Mouse (Mus musculus): Measurements from ENCODE around the gene Chst15.

Chst15 gene

DNA sequence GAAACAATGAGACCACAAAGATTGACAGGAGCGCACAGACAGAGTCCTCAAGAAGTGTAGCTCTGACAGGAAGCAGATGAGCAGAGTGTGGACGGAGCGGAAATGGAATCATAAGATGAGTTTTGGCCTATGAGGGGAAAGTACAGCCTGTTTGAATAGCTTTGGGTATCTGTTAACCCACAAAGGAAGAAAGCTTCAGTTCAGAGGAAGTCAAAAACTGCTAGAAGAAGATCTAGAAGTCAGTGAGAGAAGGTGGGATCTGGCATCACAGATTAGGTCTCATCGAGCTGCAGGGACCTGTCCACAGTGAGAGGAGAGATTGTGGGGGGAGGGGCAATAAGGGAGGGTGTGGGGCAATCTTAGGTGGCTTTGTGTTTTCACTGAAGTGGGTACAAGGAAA, 18.3 kb upstream of the Chst15 start:
- DNase-seq = no peak

DNA sequence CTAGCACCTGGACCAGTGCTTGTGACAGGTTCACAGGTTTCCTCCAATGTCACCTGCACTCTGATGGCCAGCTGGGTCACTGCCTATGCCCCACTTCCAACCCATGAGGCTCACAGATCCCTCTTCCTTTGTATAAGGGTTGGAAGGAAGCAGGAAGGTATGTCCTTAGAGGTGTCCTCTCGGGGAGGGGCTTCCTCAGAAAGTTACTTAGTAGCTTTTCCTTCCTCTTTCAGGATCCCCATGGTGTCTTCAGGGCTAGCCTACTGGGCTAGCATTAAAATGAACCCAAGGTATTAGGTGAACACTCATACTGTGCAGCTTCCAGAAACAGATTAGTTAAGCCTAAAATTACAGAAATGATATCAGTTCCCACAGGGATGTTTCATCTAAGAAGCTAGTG, 16.1 kb upstream of the Chst15 start:
- DNase-seq = no peak

DNA sequence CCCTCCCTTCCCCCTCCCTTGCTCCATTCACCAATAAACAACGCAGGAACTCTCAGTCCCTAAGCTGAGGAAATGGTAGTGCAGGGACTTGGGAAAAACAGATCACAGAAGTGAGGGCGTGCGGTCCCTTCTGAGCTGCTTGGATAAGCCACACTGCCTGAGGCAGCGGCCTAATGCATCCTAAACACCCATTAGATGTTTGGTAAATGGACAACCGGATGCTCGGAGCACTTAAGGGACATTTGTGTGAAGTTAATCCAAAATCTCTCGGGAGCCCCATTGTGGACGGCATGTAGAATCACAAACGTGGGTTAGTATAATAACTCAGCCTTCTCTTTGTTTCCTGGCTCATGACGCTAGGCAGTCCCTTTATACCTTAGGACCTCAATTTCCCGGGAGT, 15.1 kb upstream of the Chst15 start:
- DNase-seq = no peak

DNA sequence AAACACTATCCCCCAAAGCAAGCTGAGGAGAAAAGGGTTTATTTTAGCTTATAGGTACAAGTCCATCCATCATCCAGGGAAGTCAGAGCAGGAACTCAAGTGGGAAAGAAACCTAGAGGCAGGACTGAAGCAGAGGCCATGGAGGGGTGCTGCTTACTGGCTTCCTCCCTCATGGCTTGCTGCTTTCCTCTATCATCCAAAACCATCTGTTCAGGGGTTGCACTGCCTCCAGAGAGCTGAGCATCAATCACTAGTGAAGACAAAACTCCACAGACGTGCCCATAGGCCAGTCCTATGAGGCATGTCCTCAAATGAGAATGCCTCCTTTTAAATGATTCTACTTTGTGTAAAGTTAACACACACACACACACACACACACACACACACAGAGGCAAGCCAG, 13.2 kb upstream of the Chst15 start:
- no peak for DNase-seq

DNA sequence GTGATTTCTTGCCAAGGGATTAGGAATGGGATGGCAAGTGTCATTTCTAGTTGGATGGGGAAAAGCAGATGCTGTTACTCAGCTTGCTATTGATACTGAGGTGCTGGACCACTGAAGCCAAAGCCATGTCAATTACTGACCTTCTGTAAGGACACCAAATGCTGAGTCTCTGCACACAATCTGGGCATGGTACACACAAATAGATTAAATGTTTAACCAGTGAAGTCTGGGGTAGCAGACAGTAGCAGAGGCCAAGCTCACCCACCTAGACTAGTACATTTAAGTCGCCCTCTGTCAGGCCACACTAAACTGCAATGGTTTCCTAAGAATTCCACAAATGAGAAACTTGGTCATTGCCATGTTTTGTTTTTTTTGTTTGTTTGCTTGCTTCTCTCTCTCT, 11.6 kb upstream of the Chst15 start:
- DNase-seq = no peak

DNA sequence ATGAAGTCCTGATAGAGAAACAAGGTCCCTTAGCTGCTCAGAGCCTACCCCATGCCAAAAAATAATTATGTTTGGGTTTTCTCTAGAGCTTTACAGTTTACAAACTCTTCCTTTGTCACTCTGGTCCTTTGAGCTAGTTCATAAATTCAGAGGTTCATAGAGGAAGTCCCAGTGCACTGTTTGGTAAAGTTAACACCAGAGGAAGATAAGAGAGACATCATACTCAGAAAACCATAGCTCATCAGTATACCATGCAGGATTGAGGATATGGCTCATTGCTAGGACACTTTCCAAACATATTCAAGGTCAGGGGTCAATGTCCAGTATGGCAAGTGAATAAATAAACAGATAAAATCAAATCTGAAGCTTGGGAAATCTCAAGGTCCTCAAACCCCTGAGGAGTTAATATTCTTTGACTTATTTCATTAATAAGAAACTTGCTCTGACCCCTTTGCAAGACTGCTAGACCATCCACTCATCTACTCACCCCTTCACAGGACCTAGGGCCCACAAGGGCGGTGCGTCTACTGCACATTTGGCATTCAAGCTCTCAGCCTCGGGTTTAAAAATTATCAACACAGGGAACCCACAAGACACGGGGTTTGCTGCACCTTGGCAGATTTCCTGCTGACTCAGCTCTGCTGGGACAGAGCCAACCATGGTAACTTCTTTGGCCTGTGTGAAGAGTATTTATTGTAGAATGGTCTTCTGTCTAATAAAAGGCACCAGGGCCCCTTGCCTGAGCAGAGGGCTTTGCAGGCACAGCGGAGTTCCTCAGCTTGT, 8.7 kb upstream of the Chst15 start:
- DNase-seq = peak; percentile 92 to 94

DNA sequence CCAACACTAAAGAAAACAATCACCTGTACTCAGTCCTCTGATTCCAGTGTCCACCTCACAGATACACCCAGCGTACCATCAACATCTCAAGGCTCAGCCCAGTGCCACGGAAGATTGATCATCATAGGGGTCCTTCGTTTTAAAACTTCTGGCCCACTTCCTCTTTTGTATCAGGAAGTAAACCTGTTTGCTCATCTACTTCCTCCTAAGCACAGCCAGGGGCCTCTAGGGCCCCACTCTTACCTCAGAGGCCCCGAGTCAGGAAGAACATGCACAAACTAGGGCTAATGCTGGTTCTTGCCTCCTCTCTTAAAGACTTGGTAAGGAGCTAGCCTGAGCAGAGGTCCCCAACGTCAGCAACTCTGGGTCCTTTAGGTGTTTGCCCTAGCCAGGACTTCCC, 6.4 kb upstream of the Chst15 start:
- DNase-seq = no peak

DNA sequence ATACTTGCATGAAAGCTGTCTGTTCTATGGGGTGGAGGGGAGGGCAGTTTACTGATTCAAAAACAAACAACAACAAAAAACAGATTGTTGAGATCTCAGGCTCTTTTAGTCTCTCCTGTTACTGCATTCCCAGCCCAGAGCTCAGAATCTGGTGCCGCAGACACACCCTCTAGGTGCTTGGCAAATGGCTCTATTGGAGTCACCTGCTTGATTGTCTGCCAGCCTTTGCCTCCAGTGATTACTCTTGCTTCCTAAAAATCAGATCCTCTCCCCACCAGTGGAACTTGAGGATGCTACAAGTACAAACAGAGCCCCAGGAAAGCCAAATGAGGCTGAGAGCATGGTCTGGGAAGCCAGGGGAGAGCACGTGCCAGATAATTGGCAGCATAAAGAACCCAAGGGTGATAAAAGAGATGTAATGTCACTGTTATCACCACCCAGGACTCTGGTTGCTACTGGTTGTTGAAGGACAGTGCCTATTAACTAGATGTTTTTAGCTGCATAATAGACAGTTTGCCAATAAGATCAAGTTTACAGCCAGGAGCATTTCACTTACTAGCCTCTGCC, 4.4 kb upstream of the Chst15 start:
- no peak for DNase-seq

DNA sequence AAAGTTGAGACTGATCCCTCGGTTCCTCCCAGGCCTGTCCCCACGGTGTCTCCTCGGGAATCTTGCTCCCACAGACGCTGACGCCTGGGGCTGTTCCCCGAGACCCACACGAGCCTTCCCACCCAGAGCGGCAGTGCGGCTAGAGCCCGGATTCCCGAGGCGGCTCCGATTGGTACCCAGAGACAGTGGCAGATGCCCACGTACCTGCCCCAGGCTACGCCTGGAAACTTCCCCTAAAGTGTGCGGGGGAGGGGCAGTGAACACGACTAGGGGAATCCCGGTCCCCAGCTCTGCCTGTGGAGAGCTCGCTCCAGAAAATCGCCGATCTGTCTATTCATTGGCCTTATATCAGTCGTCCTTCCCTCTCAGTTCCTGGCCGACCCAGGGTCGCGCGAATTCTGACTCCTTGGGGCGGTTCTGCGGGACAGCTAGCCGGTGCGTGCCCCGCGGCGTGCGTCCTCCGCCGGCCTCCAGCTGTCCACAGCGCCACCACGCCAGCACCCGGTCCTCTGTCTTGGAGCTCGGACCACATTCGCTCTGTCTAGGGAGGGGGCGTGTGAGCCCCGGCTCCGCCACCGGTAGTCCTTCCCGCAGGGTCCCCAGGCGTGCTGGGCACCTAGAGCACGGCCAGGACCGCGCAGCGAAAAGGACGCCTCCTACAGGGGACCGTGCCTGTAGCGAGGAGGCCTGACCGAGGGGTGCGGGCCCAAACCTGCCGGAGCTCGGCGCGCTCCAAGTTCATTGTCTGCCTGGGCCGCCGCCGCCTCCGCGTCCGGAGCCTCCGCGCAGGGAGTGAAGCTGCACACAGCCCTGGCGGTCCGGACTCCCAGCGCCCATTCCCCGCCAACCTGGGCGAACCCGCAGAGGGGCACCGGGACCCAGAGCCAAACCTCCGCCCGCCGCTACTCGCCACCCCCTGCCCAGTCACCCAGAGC, 660 bp downstream of the Chst15 start:
- DNase-seq = peak; percentile 71 to 81

DNA sequence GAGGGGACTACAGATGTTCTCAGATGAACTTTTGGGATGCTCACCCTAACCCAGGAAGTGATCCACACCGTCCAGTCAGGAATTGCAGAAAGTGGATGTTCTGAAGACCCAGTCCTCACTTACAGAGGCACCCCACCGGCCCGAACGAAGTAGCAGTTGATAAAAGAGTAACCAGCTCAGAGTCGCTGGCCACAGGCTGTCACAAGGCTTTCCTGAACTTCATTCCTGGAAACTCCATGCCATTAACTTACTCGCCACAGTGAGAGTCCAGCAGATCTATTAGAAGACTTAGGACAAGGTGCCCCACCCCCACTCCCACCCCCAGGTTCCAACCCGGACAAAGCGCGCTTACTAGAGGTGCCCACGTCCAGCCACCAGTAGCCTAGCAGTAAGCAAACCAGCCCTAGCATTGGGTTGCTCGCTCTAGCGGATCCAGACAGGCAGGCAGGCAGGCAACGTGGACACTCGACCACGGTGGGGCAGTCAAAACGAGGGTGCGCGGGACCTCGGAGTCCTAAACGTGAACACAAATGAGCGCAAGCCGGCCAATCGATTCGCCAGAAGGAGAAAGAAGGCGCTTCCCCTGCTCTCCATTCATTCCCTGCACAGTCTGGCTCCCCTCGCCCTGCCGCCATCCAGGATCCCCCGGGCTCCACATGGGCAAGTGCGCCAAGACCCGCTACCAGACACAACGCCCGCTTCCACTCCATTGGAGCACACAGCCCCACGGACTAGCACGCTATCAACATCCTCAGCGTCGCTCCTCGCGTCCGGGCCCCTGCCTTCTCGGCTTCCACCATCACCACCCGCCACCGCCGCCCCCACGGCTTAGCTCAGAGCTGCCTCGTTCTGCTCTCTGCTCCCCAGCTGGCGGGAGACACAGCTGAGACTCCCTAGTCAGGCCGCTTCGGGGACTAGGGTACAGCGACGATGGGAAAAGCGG, 1.6 kb downstream of the Chst15 start:
- peak; percentile 79 to 91 for DNase-seq

DNA sequence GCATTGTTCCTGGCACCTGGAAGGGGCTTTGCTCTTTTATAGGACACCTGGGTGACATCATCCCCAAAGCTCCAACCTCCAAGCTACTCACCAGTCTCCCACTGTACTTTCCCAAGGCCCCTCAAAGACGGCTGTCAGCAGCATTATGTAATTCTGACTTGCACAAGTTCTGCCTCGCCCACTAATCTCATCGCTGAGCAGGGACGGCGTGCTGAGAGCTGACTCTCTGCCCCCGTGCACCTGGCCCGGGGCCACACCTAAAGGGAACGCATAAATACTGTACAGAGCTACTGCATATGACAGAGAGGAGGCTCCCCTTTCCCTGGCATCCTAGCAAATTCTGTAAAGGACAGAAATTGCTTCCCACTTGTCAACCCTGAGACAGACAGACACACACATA, 4.6 kb downstream of the Chst15 start:
- peak; percentile 15 to 76 for DNase-seq

DNA sequence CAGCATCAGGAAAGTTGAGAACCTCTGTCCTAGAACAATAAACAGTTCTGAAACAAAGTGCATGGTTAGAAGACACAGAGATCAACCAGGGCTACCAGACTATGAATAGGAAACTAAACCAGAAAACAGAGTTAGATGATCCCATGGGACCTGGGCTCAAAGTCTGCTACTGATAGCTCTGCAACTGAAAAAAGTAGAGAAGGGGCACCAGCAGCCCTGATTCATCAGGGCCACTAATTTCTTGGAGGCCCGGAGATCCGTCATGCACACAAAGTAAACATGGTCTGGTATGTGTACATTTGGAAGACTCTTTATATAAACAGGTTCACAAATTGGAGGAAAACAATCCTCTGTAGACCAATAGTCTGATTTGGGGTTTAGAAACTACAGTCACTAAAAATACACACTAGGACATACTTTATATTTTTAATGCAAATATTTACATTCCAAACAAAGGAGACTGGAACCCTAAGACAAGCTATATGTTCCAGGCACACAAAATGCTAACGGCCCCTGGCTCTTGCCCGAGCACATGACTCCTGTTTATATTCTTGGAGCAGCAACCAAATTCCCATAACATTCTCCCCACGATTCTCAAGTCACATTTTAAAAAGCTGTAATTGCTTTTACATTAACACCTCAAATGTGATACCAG, 8.4 kb downstream of the Chst15 start:
- DNase-seq = no peak

DNA sequence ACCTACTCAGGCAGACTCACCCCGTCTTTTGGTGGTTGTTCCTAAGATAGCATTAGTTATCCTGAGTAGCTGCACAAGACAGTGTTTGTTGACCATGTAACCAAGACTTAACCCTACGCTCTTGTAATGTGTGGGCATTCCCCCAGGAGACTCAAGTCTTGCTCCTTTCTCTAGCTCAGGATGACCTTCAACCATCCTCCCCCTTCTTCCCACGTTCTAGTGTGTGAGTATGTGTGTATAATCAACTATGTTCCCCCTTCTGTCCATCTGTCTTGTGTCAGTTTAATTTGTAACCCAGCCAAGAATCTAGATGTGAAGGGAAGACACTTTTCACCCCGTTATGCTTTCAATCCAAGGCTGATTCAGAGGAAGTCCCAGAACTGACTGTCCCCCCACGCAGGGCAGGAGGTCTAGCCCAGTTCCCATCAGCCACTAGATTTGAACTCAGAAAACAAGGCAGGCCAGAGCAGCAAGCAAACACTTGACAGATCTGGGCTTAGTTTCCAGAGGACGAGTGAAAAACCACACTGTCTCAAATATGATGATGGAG, 9.2 kb downstream of the Chst15 start:
- peak; percentile 38 to 75 for DNase-seq

DNA sequence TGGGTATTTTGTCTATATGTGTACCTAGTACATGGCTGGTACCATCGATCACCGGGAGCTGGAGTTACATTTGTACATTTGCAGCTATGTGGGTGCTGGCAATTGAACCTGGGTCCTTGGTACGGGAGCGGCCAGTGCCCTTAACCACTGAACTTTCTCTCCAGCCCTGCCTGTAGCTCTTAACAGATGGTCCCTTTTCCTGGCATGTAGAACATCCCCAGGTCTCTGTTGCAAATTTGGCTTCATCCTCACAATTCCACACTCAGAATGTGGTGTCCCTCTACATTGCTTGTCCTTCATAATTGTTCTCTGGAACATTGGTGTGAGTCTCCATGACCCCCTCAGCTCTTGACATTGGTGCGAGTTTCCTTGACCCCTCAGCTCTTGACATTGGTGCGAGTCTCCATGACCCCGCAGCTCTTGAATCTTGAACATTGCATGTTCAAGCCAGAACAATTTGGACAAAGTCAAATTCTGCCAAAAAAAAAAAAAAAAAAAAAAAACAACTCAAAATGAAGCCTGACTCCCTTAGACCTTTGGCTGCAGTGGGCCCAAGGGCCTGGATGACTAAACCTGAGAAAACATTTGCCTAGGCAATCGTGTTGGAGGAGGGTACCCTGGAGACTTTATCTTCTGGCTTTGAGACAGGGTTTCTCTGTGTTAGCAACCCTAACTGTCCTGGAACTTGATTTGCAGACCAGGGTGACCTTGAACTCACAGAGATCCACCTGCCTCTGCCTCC, 10.2 kb downstream of the Chst15 start:
- DNase-seq = no peak

DNA sequence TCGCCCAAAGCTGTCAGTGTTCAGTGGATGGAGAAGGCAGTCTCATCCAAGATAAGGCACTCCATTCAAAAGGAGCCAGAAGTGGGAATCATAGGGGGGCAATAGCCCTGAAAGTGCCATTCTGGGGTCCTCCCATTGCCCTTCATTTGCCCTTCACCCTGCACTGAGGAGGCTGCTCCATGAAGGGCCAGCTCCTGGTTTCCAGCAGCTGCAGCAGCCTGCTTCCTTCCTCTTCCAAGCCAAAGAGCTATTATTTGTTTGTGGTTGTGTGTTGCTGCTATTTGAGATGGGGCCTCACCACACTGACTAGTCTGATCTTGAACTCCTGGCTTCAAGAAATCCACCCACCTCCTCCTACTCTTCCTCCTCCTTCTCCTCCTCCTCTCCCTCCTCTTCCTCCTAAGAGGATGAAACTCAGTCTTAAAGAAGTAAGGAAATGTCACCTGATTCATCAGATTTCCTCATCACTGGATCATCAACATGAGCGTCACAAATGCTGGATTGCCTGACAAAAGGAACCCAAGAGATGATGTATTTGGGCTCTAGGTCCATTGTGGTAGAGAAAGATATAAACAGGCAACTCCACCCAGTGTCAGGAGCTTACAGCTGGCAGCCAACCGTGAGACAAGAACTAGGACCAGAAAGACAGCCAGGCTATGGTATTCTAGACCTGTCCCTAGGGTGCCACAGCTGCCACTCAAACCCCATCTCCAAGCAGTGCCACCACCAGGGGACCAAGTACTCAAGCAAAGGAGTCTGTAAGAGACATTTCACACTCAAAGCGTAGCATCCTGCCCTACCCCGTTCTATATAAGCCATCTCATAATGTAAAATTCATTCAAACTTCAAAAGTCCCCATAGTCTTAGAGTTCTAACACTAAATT, 11.3 kb downstream of the Chst15 start:
- DNase-seq = no peak

DNA sequence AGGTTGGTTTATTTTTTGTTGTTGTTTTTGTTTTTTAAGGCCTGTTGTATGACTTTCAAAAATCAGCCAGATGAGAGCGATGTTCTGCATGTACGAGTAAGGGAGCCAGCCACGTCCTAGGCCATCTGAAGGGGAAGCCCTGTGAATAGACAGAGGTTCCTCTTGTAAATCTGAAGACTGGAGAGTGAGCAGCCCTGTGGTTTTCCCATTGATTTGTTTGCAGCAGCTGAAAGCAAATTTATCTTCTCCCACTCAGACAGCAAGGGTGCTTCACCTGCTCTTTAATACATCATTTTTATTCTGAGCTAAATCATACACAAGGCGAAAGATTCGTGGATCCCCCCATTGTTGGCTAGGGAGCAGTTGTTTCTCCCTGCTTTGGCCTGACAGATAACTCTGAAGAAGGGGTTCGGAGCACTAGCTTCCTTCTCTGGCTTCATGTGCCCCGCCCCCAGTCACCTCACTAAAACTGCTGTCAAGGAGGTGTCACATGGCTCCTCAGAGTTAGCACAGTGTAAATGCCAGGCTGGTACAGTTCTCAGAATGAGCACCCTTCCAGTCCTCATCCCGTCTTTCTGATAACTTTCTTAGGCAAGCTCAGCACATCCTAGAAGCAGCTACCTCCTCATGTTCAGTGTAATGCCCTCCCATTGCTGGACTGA, 12.5 kb downstream of the Chst15 start:
- no peak for DNase-seq

DNA sequence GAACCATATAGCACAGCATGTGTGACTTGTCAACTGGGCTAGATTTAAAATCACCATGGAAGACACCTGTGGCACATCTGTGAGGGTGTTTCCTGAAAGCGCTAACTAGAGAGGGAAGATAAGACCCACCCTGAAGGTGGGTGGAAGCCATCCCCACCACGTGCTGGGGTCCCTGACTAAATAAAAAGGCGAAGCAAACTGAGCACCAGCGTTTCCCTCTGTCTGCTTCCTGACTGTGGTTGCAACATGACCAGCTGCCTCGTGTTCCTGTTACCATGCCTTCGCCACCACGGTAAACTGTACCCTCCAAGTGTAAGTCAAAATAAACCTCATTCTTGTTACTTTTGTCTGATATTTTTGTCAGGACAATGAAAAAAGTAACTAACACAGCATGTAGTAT, 13.0 kb downstream of the Chst15 start:
- DNase-seq = no peak

DNA sequence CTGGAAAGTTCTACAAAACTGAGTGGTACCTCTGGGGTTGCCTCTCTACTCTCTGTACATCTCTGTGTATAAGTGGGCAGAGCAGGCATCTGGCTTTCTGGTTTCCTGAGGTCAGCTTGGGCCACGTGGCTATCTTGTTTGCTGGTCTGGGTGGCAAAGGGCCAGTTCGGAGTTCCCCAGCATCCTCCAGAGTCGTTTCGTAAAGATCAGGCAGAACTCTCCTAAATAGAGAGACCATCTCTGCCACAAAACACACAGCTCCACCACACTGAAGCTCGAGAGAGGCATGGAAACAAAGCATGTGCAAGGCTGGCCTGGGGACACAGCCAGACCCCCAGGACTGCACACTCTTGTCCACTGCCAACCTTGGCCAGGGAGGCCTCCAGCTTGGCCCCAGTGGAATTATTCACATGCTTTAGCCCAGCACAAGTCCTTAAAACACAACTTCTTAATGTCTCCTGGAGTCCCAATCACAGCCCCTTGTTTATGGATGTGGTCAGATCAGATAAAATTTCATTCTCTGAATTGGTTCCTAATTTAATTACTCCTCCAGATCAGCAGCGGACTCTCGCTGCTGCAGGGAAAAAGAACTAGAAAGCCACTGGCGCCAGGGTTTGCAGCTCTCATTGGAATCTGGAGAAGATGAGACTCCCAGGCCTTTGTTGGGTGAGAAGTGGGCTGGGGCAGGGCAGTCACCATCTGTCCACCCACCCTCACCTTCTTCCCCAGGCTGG, 14.4 kb downstream of the Chst15 start:
- DNase-seq = peak; percentile 59 to 67
